Mouse (Mus musculus) heart, postnatal 0 days (tissue): Measurements from ENCODE around the gene Hoxd8. TPM values are rescaled to one million over a fixed set of nuclear protein-coding genes. Genes with fewer than 3 reads are reported as not detected.

Experiments
- ATAC-seq: fragments of 200-750 bp; cut with Nextera tagmentation; 2 replicates; pipeline ENCODE4 v1.8.0; 2017; ENCODE audit warnings: low read depth, moderate number of reproducible peaks, moderate library complexity; ENCODE audit not compliant: insufficient read depth
- DNase-seq: peaks from one replicate; pipeline ENCODE4 v3.0.0-alpha.2; 2016; ENCODE audit warnings: low spot score
- H3K27ac ChIP-seq: fragments of 300-500 bp; sonication (generic); 2 replicates; pipeline ENCODE4 v1.5.1; 2014; ENCODE audit warnings: low read depth, mild to moderate bottlenecking
- H3K27me3 ChIP-seq: fragments of 300-500 bp; sonication (generic); 2 replicates; pipeline ENCODE4 v1.6.1; 2014; ENCODE audit warnings: low read length, mixed read lengths; ENCODE audit not compliant: control insufficient read depth, insufficient read depth
- H3K36me3 ChIP-seq: fragments of 300-500 bp; sonication (generic); replicated peaks from 2 replicates; pipeline ENCODE4 v1.6.1; 2014; ENCODE audit warnings: low read length, mixed read lengths; ENCODE audit not compliant: control insufficient read depth, insufficient read depth
- H3K4me1 ChIP-seq: fragments of 300-500 bp; sonication (generic); 2 replicates; pipeline ENCODE4 v1.6.1; 2014; ENCODE audit warnings: antibody characterized with exemption; ENCODE audit not compliant: control insufficient read depth, insufficient read depth
- H3K4me2 ChIP-seq: fragments of 300-500 bp; sonication (generic); 2 replicates; pipeline ENCODE4 v1.6.1; 2014; ENCODE audit warnings: low read depth, mild to moderate bottlenecking, low read length, moderate library complexity
- H3K4me3 ChIP-seq: fragments of 300-500 bp; sonication (generic); 2 replicates; pipeline ENCODE4 v1.5.1; 2014; ENCODE audit warnings: low read depth, low read length
- H3K9ac ChIP-seq: fragments of 300-500 bp; sonication (generic); replicated peaks from 2 replicates; pipeline ENCODE4 v1.6.1; 2014; ENCODE audit warnings: low read depth, low read length, mixed read lengths
- H3K9me3 ChIP-seq: fragments of 300-500 bp; sonication (generic); replicated peaks from 2 replicates; pipeline ENCODE4 v1.6.1; 2016; ENCODE audit warnings: low read length; ENCODE audit not compliant: control insufficient read depth
- CTCF ChIP-seq: IDR thresholded peaks from 2 replicates; pipeline ENCODE4 v1.5.1; 2016; ENCODE audit warnings: antibody characterized with exemption, control low read depth, low read depth
- EP300 ChIP-seq: IDR thresholded peaks from 2 replicates; pipeline ENCODE4 v1.6.1; 2016; ENCODE audit warnings: antibody characterized with exemption, low read depth
- WGBS: fragments of 180-500 bp; shearing (Covaris S2); extraction: QIAGEN DNeasy Blood & Tissue Kit; methylation state at CpG from one replicate; pipeline ENCODE4 v1.1.7; 2014; 5-methylcytosine and 5-hydroxymethylcytosine counted together
- polyA plus RNA-seq: library from polyadenylated mRNA; unstranded; fragments of >200 nt; fragmentation: Nextera tagmentation; extraction: Ambion mirVana; gene quantifications from 2 replicates; pipeline ENCODE4 v1.2.1, GENCODE M21; 2015
- total RNA-seq: library from RNA; depleted of rRNA; stranded (reverse); fragments of >200 nt; gene quantifications from 2 replicates; pipeline ENCODE4 v1.2.3, GENCODE M21; 2014; ENCODE audit warnings: low replicate concordance

Gene Hoxd8
- total and polyA plus RNA-seq, 2 experiments from 2014 or later: 0.23 to 1.5 TPM

- Histone ChIP-seq H3K27me3 (peaks cover 100% of the 10 kb centered on the region), H3K27ac (no peak overlapping the region), H3K4me2 (no peak overlapping the region), H3K36me3 (no peaks in the 10 kb centered on the region), H3K9me3 (no peaks in the 10 kb centered on the region), H3K9ac (no peak overlapping the region), H3K4me1 (0 out of 2 replicates have a peak, but pooled peaks cover 4% of the 10 kb centered on the region), H3K4me3 (no peak overlapping the region)
- TF ChIP-seq CTCF (no peak), EP300 (no peak)
- ATAC-seq (no peak), DNase-seq (no peak)
- 6% methylated on average over 9 of the region's 9 CpGs for WGBS
These were observed 27.9 kb upstream of the Hoxd8 start for GRCm38 (mm10) chr2:74676376-74677052.

- DNase-seq: no peak
- H3K4me1 ChIP-seq: peaks cover 8% of the 10 kb centered on the region; the same call in 1 of the 2 replicates
- TF ChIP-seq EP300: no peak
- TF ChIP-seq CTCF: no peak
- H3K27ac ChIP-seq: no peak overlapping the region
- H3K4me2 ChIP-seq: no peak overlapping the region
- H3K9me3 ChIP-seq: no peaks in the 10 kb centered on the region
- 23% methylated on average over 2 of the region's 2 CpGs for WGBS
- no peak for ATAC-seq
- H3K36me3 ChIP-seq: no peaks in the 10 kb centered on the region
- peaks cover 100% of the 10 kb centered on the region for H3K27me3 ChIP-seq
- no peak overlapping the region for H3K4me3 ChIP-seq
- H3K9ac ChIP-seq: no peak overlapping the region
These were observed 27.3 kb upstream of the Hoxd8 start for GRCm38 (mm10) chr2:74677106-74677505.

DNA sequence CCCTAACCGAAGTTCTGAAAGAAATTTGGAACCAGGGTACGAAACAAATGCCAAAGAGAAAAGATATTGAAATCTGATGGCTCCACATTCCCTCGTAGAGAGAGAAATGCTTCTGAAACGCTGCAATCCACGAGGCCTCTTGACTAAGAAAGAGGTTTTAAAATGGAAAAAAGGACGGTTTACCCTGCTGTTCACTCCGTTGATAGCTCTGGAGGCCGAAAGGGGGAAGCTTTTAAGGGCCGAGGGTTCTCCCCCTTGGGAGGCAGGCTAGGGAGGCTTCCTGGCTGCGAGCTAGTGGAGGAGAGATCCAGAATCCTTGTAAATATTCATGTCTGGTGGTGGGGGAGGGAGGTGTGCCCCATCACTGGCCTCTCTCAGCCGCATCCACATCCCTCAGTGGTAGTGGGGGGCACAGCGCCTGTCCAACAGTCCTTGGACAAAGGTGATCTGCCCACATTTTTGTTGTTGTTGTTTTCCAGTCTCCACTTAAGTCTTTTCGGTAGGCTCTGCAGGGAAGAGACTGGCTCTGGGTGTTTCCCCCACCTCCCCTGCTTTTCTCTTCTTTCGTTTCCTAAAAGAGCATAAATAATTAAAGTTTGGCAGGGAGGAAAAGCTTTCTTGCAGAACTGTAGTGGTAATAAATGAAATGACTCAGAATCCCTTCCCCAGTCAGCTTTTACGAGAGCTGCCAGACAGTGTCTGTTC lies 25.4 kb upstream of the Hoxd8 start, which contains the start of gene Hoxd11:
TSS of gene Hoxd11 (plus strand) at position 667 of the 705 bp plus-strand sequence.
- H3K9ac ChIP-seq: no peak within 1 kb of the TSS
- H3K4me3 ChIP-seq: peak within 1 kb of the TSS; percentile 12; the same call in 1 of the 2 replicates
- peaks cover 100% of the 10 kb centered on the region for H3K27me3 ChIP-seq
- TF ChIP-seq CTCF (no peak), EP300 (no peak)
- DNase-seq (no peak), ATAC-seq (no peak)
- H3K36me3 ChIP-seq: no peaks in the 10 kb centered on the region
- no peaks in the 10 kb centered on the region for H3K9me3 ChIP-seq
- H3K4me1 ChIP-seq: peaks cover 9% of the 10 kb centered on the region; the same call in 1 of the 2 replicates
- no peak within 1 kb of the TSS for H3K4me2 ChIP-seq
- no peak within 1 kb of the TSS for H3K27ac ChIP-seq
- 2% methylated on average over 15 of the region's 15 CpGs for WGBS

DNA sequence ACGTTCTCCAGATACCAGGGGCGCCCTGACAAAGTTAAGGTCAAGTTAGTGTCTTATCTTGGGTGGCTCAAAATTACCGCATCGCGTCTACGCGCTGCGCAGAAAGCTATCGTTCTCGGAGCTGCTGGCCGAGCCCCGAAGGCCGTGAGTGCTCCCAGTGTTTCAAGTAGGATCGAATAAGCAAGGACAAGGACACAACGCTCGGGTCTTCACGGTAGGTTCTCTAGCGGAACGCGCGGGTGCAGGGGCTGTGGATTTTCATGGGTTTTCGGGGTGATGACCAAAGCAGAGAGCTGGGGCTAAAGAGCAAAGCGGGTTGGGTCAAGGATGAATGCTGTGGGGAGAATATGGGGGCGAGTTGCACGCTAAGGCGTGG lies 24.8 kb upstream of the Hoxd8 start:
- Histone ChIP-seq H3K4me3 (peak overlapping the region; percentile 12; the same call in 1 of the 2 replicates), H3K9ac (no peak overlapping the region), H3K27me3 (peaks cover 100% of the 10 kb centered on the region), H3K36me3 (no peaks in the 10 kb centered on the region), H3K4me1 (peaks cover 9% of the 10 kb centered on the region; the same call in 1 of the 2 replicates), H3K27ac (no peak overlapping the region), H3K9me3 (no peaks in the 10 kb centered on the region), H3K4me2 (no peak overlapping the region)
- TF ChIP-seq EP300 (no peak), CTCF (no peak)
- DNase-seq (no peak), ATAC-seq (no peak)
- WGBS: 2% methylated on average over 26 of the region's 26 CpGs

DNA sequence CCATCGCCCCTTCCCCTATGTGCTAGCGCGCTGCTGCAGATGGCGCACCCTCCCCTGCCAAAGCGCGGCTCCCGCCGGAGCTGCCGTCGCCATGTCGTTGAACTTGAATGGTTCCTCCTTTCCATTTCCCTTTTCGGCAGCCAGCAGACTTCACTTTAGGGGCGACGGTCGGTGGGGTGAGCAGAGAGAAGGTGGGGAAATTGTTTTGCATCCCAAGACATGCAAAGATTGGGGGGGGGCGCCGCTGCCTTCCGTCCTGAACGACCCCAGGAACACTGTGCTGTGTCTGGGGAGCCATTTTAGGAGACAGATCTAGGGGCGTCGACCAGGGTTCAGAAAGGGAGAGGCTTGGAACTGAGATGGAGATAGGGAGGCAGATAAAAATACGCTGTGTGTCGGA lies 24.4 kb upstream of the Hoxd8 start:
- ATAC-seq (no peak), DNase-seq (no peak)
- Histone ChIP-seq H3K4me1 (peaks cover 9% of the 10 kb centered on the region; the same call in 1 of the 2 replicates), H3K9me3 (no peaks in the 10 kb centered on the region), H3K27ac (no peak overlapping the region), H3K4me3 (peak overlapping the region; percentile 12; the same call in 1 of the 2 replicates), H3K27me3 (peaks cover 100% of the 10 kb centered on the region), H3K36me3 (no peaks in the 10 kb centered on the region), H3K4me2 (no peak overlapping the region), H3K9ac (no peak overlapping the region)
- TF ChIP-seq EP300 (no peak), CTCF (no peak)
- under 1% methylated on average over 23 of the region's 23 CpGs for WGBS
